Mouse (Mus musculus) midbrain, embryonic 10.5 days (tissue): ENCODE data around the gene Phtf2. TPM values are rescaled to one million over a fixed set of nuclear protein-coding genes. Genes with fewer than 3 reads are reported as not detected.

ENCODE experiments used
- DNase-seq: peaks from one replicate; pipeline ENCODE4 v3.0.0-alpha.2; 2017; ENCODE audit warnings: low spot score
- H3K27ac ChIP-seq: fragments of 300-500 bp; sonication (generic); replicated peaks from 2 replicates; pipeline ENCODE4 v1.5.1; 2016; ENCODE audit warnings: mild to moderate bottlenecking
- H3K27me3 ChIP-seq: fragments of 300-500 bp; sonication (generic); 2 replicates; pipeline ENCODE4 v1.6.1; 2016; ENCODE audit warnings: low read depth, mild to moderate bottlenecking; ENCODE audit not compliant: poor library complexity, severe bottlenecking
- H3K36me3 ChIP-seq: fragments of 300-500 bp; sonication (generic); 2 replicates; pipeline ENCODE4 v1.6.1; 2016; ENCODE audit warnings: mild to moderate bottlenecking, moderate library complexity
- H3K4me1 ChIP-seq: fragments of 300-500 bp; sonication (generic); 2 replicates; pipeline ENCODE4 v1.6.1; 2016
- H3K4me3 ChIP-seq: fragments of 300-500 bp; sonication (generic); 2 replicates; pipeline ENCODE4 v1.5.1; 2016; ENCODE audit warnings: mild to moderate bottlenecking, moderate library complexity
- H3K9me3 ChIP-seq: fragments of 300-500 bp; sonication (generic); replicated peaks from 2 replicates; pipeline ENCODE4 v1.6.1; 2016; ENCODE audit warnings: mild to moderate bottlenecking
- WGBS: fragments of 180-500 bp; shearing (Covaris S2); methylation state at CpG from one replicate; pipeline ENCODE4 v1.1.7; 2016; 5-methylcytosine and 5-hydroxymethylcytosine counted together
- polyA plus RNA-seq: library from polyadenylated mRNA; unstranded; fragments of >200 nt; fragmentation: Nextera tagmentation; extraction: Ambion mirVana; gene quantifications from 2 replicates; pipeline ENCODE4 v1.2.1, GENCODE M21; 2016

Gene Phtf2
- polyA plus RNA-seq, 1 experiment from 2014 or later: 18.1 TPM

DNA sequence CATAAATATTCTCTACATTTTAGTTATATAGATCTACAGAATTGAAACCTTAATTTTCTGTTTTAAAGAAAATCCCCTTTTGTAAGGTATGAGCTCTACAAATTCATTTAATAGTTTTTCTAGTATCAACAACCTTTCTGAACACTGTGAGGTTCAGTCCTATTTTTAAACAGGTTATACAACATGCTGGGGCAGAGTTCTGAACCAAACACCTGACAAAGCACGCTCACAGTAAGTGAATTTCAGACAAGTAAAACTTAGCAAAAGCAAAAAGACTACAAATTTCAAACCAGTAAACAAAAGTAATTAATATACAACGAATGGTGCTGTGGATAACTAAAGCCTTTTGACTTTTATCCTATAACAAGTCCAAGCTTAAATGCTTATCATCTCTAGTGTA lies 23.5 kb downstream of the Phtf2 start:
- peaks cover 11% of the 10 kb centered on the region for H3K36me3 ChIP-seq
- no peak overlapping the region for H3K4me3 ChIP-seq
- H3K27me3 ChIP-seq: no peaks in the 10 kb centered on the region
- no peak for DNase-seq
- H3K4me1 ChIP-seq: no peaks in the 10 kb centered on the region
- WGBS: 87% methylated on average over 2 of the region's 2 CpGs
- no peak overlapping the region for H3K27ac ChIP-seq
- 0 out of 2 replicates have a peak, but pooled peaks cover 3% of the 10 kb centered on the region for H3K9me3 ChIP-seq

DNA sequence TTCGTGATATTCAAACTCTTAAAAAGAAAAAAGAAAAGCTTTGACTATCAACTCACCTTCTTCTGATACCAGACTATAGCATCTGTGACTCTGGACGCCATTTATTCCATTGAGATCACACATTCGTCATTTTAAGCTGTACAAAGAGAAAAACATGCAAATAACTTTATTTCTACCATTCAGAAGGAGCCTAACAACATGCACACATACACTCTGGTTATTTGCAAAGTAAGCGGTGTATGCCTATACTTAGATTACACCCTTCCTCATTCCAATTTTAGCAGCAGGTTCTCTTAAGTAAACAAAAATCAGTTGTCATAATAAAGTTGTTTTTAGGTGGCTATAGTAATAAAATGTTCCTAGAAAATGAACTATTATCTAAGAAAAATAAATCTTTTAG lies 26.9 kb downstream of the Phtf2 start:
- Histone ChIP-seq H3K27me3 (no peaks in the 10 kb centered on the region), H3K27ac (no peak overlapping the region), H3K4me3 (no peak overlapping the region), H3K36me3 (peaks cover 15% of the 10 kb centered on the region), H3K4me1 (no peaks in the 10 kb centered on the region), H3K9me3 (0 out of 2 replicates have a peak, but pooled peaks cover 3% of the 10 kb centered on the region)
- 92% methylated on average over 4 of the region's 4 CpGs for WGBS
- no peak for DNase-seq

DNA sequence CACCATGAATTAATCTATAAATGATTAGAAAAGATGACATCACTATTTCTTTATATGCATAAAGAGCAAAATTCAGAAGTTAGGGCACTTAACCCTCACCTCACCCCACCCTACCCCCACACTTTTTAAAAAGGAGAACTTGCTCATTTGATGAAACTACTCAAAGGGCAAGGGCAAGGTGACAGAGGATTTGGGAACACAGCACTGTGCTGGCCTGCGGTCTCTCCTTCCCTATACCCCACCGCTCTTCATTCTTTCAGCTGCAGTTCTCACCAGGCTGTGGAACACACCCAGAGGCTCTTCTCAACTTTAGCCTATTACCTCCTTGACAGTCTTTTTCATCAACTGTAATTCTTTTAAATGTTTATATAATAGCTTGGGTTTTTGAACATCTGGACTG lies 34.9 kb downstream of the Phtf2 start:
- Histone ChIP-seq H3K4me3 (no peak overlapping the region), H3K27me3 (no peaks in the 10 kb centered on the region), H3K36me3 (no peaks in the 10 kb centered on the region), H3K4me1 (no peaks in the 10 kb centered on the region), H3K9me3 (no peaks in the 10 kb centered on the region), H3K27ac (no peak overlapping the region)
- 98% methylated on average over 2 of the region's 2 CpGs for WGBS
- no peak for DNase-seq

DNA sequence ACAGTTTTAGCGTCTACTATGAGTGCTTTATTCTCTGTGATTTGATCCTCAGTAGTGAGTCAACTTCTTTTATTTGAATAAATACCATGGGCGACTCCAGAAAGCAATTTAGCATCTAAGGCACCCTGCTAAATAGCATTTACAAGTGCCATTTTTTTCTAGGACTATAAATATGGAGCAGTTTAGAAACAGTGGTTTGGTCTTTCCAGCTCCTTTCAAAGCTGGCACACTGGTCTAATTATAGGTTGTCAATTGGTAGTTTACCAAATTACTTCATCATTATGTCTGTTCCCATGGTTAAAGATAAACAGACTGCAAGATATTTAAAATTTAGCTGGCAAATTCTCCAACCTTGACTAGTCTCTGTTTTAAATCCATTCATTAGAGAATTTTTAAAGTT lies 38.1 kb downstream of the Phtf2 start:
- Histone ChIP-seq H3K4me3 (no peak overlapping the region), H3K27ac (no peak overlapping the region), H3K27me3 (no peaks in the 10 kb centered on the region), H3K4me1 (no peaks in the 10 kb centered on the region), H3K36me3 (no peaks in the 10 kb centered on the region), H3K9me3 (no peaks in the 10 kb centered on the region)
- WGBS: 84% methylated on average over 2 of the region's 2 CpGs
- DNase-seq: no peak

DNA sequence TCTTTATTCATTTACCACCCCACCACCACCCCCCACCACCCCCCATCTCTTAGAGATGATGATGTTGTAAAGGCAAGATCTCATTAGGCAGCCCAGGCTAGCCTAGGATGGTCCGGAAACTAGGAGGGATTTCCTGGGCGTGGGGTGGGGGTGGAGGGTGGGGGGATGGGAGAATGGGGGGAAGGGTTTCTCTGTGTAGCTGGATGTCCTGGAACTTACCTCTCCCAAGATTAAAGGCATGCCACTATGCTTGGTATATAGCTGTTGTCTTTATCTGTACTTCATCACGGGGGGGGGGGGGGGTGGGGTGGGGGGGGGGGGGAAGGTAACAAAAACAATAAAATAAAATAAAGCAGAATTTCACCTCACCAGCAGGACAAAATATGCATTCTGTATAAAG lies 38.5 kb downstream of the Phtf2 start:
- no peak for DNase-seq
- whole genome bisulfite sequencing: 79% methylated on average over 2 of the region's 3 CpGs
- Histone ChIP-seq H3K27me3 (no peaks in the 10 kb centered on the region), H3K27ac (no peak overlapping the region), H3K9me3 (no peaks in the 10 kb centered on the region), H3K36me3 (no peaks in the 10 kb centered on the region), H3K4me3 (no peak overlapping the region), H3K4me1 (no peaks in the 10 kb centered on the region)

DNA sequence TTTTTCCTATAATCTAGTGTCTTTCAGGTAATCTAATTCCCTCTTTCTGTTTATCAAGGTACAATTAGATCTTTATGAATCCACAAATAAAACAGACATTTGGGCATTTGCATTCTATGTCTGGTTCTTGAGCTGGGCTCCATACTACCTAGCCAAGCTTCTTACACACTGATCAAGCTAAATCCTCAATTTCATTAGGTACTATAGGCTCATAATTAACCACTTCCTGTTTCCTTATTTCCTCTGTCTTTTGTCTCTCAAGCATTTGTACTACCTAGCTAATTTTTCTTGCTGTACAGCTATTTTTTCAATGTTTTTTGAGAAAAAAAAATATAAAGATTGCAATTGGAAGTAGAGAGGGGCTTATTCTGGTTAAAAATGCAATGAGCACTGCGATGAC lies 44.8 kb downstream of the Phtf2 start:
- Histone ChIP-seq H3K4me1 (no peaks in the 10 kb centered on the region), H3K36me3 (peaks cover 14% of the 10 kb centered on the region; the same call in 1 of the 2 replicates), H3K27me3 (no peaks in the 10 kb centered on the region), H3K9me3 (no peaks in the 10 kb centered on the region), H3K4me3 (no peak overlapping the region), H3K27ac (no peak overlapping the region)
- WGBS: 98% methylated on average over 1 of the region's 1 CpGs
- no peak for DNase-seq

DNA sequence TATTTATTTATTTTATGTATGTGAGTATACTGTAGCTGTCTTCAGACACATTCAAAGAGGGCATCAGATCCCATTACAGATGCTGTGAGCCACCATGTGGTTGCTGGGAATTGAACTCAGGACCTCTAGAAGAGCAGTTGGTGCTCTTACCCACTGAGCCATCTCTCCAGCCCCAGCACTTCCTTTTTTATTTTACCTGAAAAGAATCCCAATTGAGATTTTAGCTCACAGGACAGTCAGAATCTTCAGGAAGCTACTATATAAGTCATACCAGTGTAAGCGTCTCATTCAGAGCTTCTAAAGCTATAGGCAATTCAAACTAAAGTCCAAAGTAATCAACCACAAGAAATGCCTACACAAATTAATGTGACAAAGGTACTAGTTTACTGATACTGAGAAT lies 47.5 kb downstream of the Phtf2 start:
- Histone ChIP-seq H3K4me1 (no peaks in the 10 kb centered on the region), H3K27me3 (no peaks in the 10 kb centered on the region), H3K9me3 (no peaks in the 10 kb centered on the region), H3K27ac (no peak overlapping the region), H3K36me3 (peaks cover 14% of the 10 kb centered on the region; the same call in 1 of the 2 replicates), H3K4me3 (no peak overlapping the region)
- no peak for DNase-seq
- WGBS: 96% methylated on average over 1 of the region's 1 CpGs

DNA sequence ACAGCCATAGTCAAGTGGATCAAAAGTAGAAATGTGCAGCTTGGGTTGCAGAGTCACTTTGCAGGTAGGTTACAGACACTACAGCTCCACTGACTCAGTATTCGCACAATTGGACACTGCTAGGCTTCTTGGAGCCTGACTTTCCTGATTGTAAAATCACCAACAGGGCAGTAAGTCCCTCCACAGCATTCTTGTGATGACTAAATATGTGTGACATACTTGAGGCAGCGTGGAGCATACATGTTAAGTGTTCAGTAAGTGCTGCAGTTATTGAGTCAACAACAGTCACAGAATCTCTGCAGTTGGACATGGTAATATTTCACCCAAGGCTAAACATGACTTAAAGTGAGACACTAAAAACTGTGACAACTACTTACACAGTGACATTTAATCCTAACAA lies 50.5 kb downstream of the Phtf2 start:
- Histone ChIP-seq H3K4me3 (no peak overlapping the region), H3K27me3 (no peaks in the 10 kb centered on the region), H3K9me3 (no peaks in the 10 kb centered on the region), H3K27ac (no peak overlapping the region), H3K4me1 (no peaks in the 10 kb centered on the region), H3K36me3 (peaks cover 3% of the 10 kb centered on the region; the same call in 1 of the 2 replicates)
- DNase-seq: no peak
- 89% methylated on average over 2 of the region's 2 CpGs for WGBS

DNA sequence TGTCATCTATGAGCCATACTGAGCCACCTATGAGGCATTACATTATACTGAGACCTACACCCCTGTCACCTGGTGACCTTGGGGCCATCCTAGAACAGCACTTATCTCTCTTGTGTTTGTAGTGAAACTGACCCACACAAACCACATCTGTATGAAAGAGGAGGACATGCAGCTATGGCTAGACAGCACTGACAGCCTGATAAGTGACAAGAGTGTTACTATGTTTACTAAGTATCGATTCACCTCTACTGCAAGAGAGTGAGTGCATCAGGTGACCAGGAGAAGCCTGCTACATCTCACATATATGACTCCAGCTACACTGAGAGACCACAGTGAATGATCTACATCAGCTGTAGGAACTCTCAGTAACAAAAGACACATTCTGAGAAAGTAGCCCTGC lies 51.2 kb downstream of the Phtf2 start:
- Histone ChIP-seq H3K9me3 (no peaks in the 10 kb centered on the region), H3K4me3 (no peak overlapping the region), H3K36me3 (no peaks in the 10 kb centered on the region), H3K27me3 (no peaks in the 10 kb centered on the region), H3K4me1 (no peaks in the 10 kb centered on the region), H3K27ac (no peak overlapping the region)
- WGBS: 91% methylated on average over 1 of the region's 1 CpGs
- no peak for DNase-seq

DNA sequence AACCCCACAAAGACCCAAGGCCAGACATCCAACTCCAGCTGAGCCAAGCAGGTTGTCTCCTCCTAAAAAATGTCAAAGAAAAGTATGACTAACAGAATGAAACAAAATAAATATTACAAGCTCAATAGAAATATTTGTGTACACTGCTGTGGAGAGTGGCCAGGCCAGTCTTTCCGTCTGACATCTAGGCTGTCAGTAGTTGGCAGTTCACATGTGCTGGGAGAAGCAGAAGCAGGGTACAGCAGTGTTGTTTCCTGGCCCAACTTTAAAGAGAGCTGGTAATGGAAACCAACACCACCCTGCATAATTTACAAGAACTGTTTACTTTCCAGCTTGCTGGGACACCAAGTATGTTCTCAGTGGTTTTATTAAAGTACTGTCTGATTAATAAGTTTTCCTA lies 60.3 kb downstream of the Phtf2 start:
- 95% methylated on average over 1 of the region's 1 CpGs for WGBS
- no peaks in the 10 kb centered on the region for H3K4me1 ChIP-seq
- no peak overlapping the region for H3K4me3 ChIP-seq
- no peak for DNase-seq
- H3K36me3 ChIP-seq: no peaks in the 10 kb centered on the region
- H3K27me3 ChIP-seq: no peaks in the 10 kb centered on the region
- no peaks in the 10 kb centered on the region for H3K9me3 ChIP-seq
- no peak overlapping the region for H3K27ac ChIP-seq

DNA sequence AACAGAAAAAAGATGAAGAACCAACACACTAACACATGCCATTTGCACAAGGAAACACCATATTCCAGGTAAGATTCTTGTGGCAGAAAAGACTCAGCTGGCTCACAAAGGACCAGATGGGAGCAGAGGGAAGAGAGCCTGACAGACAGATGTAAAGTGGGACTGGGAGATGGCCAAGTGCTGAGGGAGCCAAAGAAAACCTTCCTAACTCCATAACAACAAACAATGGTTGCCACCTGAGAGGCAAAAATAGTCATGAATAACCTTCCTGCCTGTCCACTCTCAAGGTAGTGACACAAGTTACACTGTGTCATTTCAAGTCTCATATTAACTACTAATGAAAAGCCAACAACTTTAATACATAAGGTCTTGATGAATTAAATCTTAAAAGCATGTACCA lies 60.8 kb downstream of the Phtf2 start:
- no peak overlapping the region for H3K4me3 ChIP-seq
- H3K4me1 ChIP-seq: no peaks in the 10 kb centered on the region
- H3K9me3 ChIP-seq: no peaks in the 10 kb centered on the region
- H3K27me3 ChIP-seq: no peaks in the 10 kb centered on the region
- no peaks in the 10 kb centered on the region for H3K36me3 ChIP-seq
- no peak for DNase-seq
- no peak overlapping the region for H3K27ac ChIP-seq

DNA sequence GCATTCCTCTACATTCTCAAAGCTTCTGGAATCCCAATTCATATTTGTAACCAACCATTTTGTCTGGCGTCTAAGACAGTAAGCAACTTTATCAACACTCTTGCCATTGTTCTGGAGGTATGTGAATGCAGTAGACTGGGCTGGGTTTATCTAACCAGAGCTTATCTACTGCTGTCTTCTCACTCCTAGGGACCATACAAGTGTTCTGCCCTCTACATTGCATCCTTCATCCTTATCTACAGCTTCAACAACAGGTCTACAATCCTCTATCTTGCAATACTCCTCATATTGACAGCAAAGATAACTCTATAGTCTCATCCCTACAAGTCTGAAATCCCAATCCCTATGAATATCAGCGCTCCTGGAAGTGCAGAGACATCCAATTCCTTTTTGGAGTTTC lies 66.8 kb downstream of the Phtf2 start:
- H3K27me3 ChIP-seq: no peaks in the 10 kb centered on the region
- no peak overlapping the region for H3K27ac ChIP-seq
- DNase-seq: no peak
- no peaks in the 10 kb centered on the region for H3K36me3 ChIP-seq
- no peaks in the 10 kb centered on the region for H3K9me3 ChIP-seq
- H3K4me3 ChIP-seq: no peak overlapping the region
- H3K4me1 ChIP-seq: no peaks in the 10 kb centered on the region
- WGBS: 96% methylated on average over 2 of the region's 2 CpGs

DNA sequence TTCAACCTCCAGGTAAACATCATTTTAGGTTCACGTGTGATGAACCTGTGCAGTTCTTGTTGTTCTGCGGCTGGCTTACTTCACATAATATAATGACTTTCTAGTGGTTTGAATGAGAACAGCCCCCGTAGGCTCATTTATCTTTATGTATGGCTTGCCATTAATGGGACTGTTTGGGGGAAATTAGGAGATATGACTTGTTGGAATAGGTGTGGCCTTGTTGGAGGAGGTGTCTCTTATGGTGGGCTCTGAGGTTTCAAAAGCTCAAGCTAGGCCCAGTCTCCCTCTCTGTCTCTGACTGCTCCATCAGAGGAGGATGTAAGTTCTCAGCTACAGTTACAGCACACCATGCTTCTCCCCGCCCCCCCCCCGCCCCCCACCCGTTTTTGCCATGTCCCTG lies 71.5 kb downstream of the Phtf2 start:
- DNase-seq: no peak
- WGBS: 92% methylated on average over 6 of the region's 6 CpGs
- peaks cover 15% of the 10 kb centered on the region; the same call in 1 of the 2 replicates for H3K36me3 ChIP-seq
- no peaks in the 10 kb centered on the region for H3K4me1 ChIP-seq
- H3K27ac ChIP-seq: no peak overlapping the region
- H3K4me3 ChIP-seq: no peak overlapping the region
- no peaks in the 10 kb centered on the region for H3K27me3 ChIP-seq
- no peaks in the 10 kb centered on the region for H3K9me3 ChIP-seq

DNA sequence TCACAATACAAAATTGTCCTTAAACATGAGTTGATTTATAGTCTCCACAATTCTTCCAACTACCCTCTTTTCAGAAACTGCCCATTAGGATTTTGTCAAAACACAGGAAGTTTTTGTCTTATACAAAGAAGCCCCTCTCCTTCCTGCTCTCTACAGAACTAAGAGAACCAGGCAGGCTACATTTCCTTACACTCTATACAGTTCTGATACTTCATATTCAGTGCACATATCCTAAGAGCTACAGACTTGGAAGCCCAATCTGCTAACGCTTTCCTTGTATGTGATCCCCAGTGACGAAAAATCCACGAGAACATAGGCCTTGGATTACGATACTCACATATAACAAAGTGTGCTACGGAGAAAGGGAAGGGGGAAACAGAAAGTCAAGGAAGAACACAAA lies 86.0 kb downstream of the Phtf2 start:
- Histone ChIP-seq H3K27ac (no peak overlapping the region), H3K4me3 (no peak overlapping the region), H3K9me3 (no peaks in the 10 kb centered on the region), H3K36me3 (peaks cover 50% of the 10 kb centered on the region), H3K27me3 (no peaks in the 10 kb centered on the region), H3K4me1 (no peaks in the 10 kb centered on the region)
- WGBS: 93% methylated on average over 5 of the region's 5 CpGs
- no peak for DNase-seq
